Mouse (Mus musculus) testis, adult 2 months (tissue): ENCODE measurements around the gene Npnt.

Experiments
- CTCF ChIP-seq: fragments of 200-500 bp; IDR thresholded peaks from 2 replicates; pipeline ENCODE4 v1.5.1; 2012; ENCODE audit warnings: low read depth, mild to moderate bottlenecking, inconsistent platforms, low read length, moderate library complexity; ENCODE audit not compliant: control insufficient read depth, insufficient read depth, insufficient replicate concordance
- POLR2A ChIP-seq: fragments of 200-500 bp; IDR thresholded peaks from 2 replicates; pipeline ENCODE4 v1.6.1; 2012; ENCODE audit warnings: low read depth, mild to moderate bottlenecking, inconsistent platforms, low read length, moderate library complexity; ENCODE audit not compliant: control insufficient read depth

DNA sequence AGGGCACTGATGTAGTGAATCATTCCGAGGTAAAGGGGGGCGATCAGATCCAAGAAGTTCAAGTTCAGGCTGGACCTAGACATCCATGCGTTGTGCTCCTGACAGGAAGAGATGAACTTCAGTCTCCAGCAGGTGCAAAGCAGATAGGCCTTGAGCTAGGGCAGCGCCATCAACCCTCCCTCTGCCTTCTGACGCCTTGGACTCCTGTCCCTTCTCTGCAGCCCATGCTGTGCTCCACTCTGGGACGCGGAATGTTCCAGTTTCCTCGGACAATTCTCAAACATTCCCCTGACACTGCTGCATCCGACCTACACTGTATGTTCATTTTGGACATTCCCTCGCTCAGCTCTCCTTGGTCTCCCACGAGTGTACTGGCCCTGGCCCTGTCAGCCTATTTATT, 30.9 kb downstream of the Npnt start:
- no peak for TF ChIP-seq POLR2A
- no peak for TF ChIP-seq CTCF
